Mouse (Mus musculus) heart, postnatal 25 days (tissue): ENCODE data around the gene Ctnna3. TPM values are rescaled to one million over a fixed set of nuclear protein-coding genes. Genes with fewer than 3 reads are reported as not detected.
"Not testable (repeated sequence)": the region's sequence is repeated elsewhere in the genome, so short reads cannot be mapped to it uniquely, and the experiment has no call there.

Source experiments
- DNase-seq: peaks from one replicate; pipeline ENCODE4 v3.0.0; 2022; ENCODE audit warnings: low spot score
- intact Hi-C: fragments of 180-260 bp; cut with DNase I; formaldehyde crosslinking; loops from one replicate; pipeline ENCODE4 v1.15.1; 2025
- total RNA-seq, 2 experiments: library from RNA; stranded (reverse); gene quantifications; 2 replicates each; pipeline ENCODE4 v1.2.3; 2021

Gene Ctnna3
- total RNA-seq, 2 experiments from 2014 or later, result 53.1 to 57.2 TPM

GRCm38 (mm10) chr10:63422736-63422992 is 7.2 kb upstream of the Ctnna3 start:
- intact Hi-C loops, result loop anchor here (5.0 kb wide), 1 partner anchor 150 kb away; no protein-coding TSS in a partner anchor
- DNase-seq, result no peak

DNA sequence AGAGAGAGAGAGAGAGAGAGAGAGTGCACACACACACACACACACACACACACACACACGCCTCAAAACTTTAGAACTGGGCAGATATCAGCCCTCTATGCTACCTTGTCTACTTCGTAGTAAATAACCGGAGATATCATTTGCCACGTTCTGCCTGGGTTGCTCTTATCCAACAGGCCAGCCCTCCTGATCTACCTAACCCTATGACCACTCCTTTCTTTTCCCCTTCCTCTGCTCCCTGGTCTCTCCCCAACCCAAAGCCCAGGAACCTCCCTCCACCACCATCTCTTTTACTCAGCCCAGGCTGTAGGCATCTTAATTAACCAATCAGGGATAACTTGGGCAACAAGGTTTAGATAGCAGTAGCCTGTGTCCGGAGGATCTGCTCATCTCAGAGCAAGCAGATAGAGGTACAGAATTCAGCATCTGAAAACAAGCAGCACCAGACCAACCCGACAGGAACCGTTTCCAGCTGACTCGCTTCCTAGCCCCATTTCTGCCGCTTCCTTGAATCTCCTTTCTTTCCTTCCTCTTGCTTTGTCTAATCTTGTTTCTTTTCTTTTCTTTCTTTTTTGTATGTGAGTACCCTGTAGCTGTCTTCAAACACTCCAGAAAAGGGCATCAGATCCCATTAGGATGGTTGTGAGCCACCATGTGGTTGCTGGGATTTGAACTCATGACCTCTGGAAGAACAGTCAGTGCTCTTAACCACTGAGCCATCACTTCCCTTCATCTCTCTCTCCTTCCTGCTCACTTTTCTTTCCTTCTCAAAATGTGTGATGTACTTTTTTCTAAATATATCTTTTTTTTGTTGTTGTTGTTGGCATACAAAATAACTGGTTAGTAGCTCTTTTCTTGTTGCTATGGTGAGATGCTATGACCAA is 6.1 kb upstream of the Ctnna3 start:
- intact Hi-C loops, result loop anchor here (5.0 kb wide), 1 partner anchor 148 kb away; no protein-coding TSS in a partner anchor
- no peak for DNase-seq

GRCm38 (mm10) chr10:63424475-63424814 is 5.5 kb upstream of the Ctnna3 start:
- intact Hi-C loops, result loop anchor here (5.0 kb wide), 1 partner anchor 148 kb away; no protein-coding TSS in a partner anchor
- no peak for DNase-seq

DNA sequence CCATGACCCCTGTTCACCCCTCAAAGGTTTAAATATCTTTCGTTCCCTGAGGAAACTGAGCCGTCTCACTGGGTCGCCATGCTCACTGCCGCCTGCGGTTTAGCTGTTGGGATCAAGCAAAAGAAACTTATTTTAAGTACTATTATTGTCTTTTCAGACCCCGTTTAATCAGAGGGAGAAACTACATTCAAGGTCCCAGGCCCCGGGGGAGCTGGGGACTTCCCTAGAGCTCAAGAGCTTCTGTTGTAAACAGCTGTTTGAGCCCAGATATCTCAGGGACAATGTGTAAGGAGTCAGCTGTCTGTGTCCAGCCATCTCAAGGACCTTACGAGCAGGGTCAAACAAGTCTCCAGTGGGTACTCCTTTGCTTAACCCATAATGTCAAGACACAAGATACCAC is 2.8 kb upstream of the Ctnna3 start:
- DNase-seq, result no peak
- intact Hi-C loops, result loop anchor here (5.0 kb wide), 1 partner anchor 40 kb away; no protein-coding TSS in a partner anchor

GRCm38 (mm10) chr10:63428243-63429022 is 1.5 kb upstream of the Ctnna3 start:
- intact Hi-C loops, result loop anchor here (2.0 to 5.0 kb wide), 2 partner anchors 41 to 46 kb away; no protein-coding TSS in a partner anchor
- DNase-seq, result no peak

DNA sequence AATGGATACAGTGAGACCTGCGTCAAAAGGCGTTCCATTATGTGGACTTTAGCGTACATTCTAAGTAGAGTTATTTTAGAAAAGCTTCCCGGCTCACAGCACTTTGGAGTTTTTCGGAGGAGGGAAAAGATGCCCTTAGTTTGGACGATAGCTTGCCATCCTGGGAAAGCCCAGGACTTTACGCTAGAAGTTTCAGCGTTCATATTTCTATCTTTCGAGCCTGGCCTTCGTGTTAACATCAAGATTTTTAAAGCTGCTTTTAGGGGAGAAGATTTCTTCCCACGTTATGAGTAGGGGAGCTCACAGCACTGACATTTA is 916 bp upstream of the Ctnna3 start:
- no peak for DNase-seq
- intact Hi-C loops, result loop anchor here (2.0 to 5.0 kb wide), 2 partner anchors 42 to 46 kb away; no protein-coding TSS in a partner anchor

GRCm38 (mm10) chr10:63429380-63429779 is 518 bp upstream of the Ctnna3 start:
- DNase-seq, result peak; percentile 96
- intact Hi-C loops, result loop anchor here (2.0 to 5.0 kb wide), 2 partner anchors 42 to 45 kb away; no protein-coding TSS in a partner anchor

DNA sequence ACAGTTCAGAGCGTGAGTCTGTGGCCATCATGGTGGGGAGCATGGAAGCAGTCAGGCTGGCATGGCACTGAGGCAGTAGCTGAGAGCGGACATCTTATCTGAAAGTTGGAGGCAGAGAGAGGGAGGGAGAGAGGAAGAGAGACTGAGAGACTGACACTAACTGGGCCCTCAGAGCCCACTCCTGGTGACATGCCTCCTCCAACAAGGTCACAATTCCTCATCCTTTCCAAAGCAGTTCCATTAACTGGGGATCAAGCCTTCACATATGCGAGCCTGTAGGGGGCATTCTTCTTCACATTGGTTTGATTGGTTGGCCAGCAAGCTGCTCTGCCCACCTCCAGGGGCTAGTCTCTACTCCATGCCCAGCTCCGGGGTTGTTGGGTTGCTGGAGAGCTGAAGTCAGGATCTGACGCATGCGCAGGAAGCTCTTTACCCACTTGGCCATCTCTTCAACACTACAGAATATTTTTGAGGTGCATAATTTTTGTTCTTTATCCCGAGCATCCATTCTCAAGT is 1.4 kb downstream of the Ctnna3 start:
- intact Hi-C loops, result no loop called here
- no peak for DNase-seq

- DNase-seq, result no peak
- intact Hi-C loops, result no loop called here
Measured at GRCm38 (mm10) chr10:63432099-63432498, 2.2 kb downstream of the Ctnna3 start.

GRCm38 (mm10) chr10:63432887-63433286 is 3.0 kb downstream of the Ctnna3 start:
- DNase-seq, result no peak
- intact Hi-C loops, result no loop called here

DNA sequence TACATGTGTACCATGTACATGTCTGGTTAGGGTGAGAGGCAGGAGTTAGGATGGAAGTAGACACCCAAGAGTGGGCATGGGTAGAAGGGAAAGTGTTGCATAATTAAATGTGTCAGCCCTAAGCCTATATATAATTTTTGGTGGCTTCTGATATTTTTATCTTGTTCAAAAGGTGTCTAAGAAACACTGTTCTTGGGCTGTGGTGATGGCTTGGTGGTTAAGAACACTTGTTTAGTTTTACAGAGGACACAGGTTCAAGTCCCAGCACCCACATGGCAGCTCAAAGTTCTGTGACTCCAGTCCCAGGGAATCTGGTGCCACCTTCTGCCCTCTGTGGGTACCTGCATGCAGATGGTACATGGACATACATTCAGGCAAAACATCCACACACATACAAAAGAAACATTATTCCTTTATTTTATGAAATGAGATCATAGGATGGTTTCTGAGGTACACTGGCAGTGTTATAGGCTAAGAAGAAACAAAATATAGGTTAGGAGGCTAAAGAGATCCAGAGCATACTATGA is 8.9 kb downstream of the Ctnna3 start:
- DNase-seq, result no peak

GRCm38 (mm10) chr10:63439694-63440228 is 9.9 kb downstream of the Ctnna3 start:
- no peak for DNase-seq
- intact Hi-C loops, result no loop called here

More for the DNA sequence above, 8.9 kb downstream of the Ctnna3 start:
- intact Hi-C loops, result no loop called here

GRCm38 (mm10) chr10:63444602-63445387 is 14.9 kb downstream of the Ctnna3 start:
- intact Hi-C loops, DNase-seq: not testable (repeated sequence)

DNA sequence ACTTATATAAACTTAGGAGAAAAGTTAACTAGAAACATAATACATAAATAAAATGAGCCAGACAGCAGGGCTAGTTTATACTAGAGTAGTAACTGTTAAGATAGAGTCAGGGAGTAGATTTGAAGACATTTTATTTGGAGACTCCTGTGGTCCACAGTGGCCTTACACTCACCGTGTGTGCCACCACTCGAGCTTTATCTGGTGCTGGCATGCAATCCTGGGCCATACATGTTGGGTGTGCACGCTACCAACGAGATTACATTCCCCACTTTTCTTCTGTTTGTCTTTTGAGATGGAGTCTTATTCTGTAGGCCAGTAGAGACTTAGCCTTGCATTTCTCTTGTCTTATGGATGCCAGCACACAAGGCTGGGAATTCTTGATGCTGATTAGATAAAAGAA is 24.0 kb downstream of the Ctnna3 start:
- no peak for DNase-seq
- intact Hi-C loops, result no loop called here

DNA sequence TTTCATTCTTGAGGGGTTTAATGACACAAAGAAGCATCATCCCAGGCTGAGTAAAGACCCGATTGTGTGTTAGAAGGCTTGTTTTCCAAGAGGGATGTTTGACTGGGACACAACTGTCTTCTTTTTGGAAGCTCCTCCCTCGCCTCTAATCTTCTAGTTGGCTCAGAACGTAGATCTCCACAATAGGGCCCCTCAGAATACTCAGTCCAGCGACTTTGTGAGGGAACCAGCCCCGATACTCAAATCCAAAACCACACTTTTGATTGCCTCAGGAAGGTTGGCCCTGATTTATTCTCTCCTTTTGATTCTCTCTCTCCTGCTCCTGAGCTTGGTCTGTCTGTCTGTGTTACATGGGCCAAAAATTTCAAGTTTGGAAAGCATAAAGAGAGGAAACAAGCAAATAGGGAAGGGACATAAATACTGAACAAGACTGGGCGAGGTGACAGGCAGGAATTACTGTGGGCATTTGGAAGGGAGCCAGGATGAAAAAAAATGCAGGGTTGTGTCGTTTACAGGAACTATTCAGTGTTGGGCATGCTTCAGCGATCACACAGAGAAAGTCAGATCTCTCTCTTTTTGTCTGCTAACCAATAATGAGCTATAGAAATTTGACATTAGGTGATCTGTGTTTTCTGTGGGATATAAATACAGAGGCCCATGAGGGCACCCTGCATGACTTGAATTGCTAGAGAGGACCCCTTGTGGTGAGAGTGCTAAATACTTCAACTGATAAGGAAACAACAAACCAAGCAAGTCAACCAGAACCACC is 25.4 kb downstream of the Ctnna3 start:
- intact Hi-C loops, result no loop called here
- no peak for DNase-seq

GRCm38 (mm10) chr10:63457292-63458128 is 27.6 kb downstream of the Ctnna3 start:
- intact Hi-C loops, result loop anchor here (1.0 kb wide), 1 partner anchor 19 kb away; no protein-coding TSS in a partner anchor

DNA sequence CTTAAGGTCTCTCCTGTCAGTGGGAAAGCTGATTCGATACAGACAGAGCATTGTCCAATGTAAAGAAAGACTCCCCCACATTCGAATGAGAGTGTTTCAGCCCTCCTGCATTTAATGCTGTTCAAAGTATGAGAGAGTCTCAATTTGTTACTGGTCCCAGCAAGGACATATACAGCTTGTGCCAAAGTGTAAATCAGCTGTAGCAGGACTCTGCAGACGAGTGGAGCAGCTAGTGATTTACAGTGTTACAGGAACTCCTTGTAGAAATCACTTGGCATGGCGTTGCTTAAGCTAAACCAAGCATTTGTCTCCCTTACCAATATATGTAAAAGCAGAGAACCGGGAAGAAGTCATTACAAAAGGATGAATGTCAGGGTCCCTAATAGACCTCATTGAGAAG is 31.0 kb downstream of the Ctnna3 start:
- DNase-seq, result no peak
- intact Hi-C loops, result no loop called here

More at GRCm38 (mm10) chr10:63457292-63458128, 27.6 kb downstream of the Ctnna3 start:
- no peak for DNase-seq

GRCm38 (mm10) chr10:63472473-63472872 is 42.6 kb downstream of the Ctnna3 start:
- intact Hi-C loops, result no loop called here

More at GRCm38 (mm10) chr10:63472473-63472872, 42.6 kb downstream of the Ctnna3 start:
- no peak for DNase-seq
